Mouse (Mus musculus) lung, postnatal 0 days (tissue): ENCODE measurements at regions not wholly inside any gene's neighbourhood (a gene's known extent, or its start where the extent isn't known, plus 50 kb on each side); places are given as distances from the start of the nearest gene placed in this dataset.

Experiments
- CTCF ChIP-seq: IDR thresholded peaks from 2 replicates; pipeline ENCODE4 v1.5.1; 2016; ENCODE audit warnings: antibody characterized with exemption, mild to moderate bottlenecking
- EP300 ChIP-seq: IDR thresholded peaks from 2 replicates; pipeline ENCODE4 v1.6.1; 2016; ENCODE audit warnings: antibody characterized with exemption, mild to moderate bottlenecking, control low read depth

GRCm38 (mm10) chr16:46965741-46966140 is 467.4 kb upstream of the Nectin3 start:
- no peak for TF ChIP-seq CTCF
- no peak for TF ChIP-seq EP300
